Mouse (Mus musculus) forebrain, postnatal 0 days (tissue): ENCODE data around the gene Naip2. TPM values are rescaled to one million over a fixed set of nuclear protein-coding genes. Genes with fewer than 3 reads are reported as not detected.

Experiments used
- ATAC-seq: fragments of 200-750 bp; cut with Nextera tagmentation; 2 replicates; pipeline ENCODE4 v1.8.0; 2017; ENCODE audit warnings: mild to moderate bottlenecking, moderate library complexity
- DNase-seq: peaks from one replicate; pipeline ENCODE4 v3.0.0-alpha.2; 2015
- H3K27ac ChIP-seq: fragments of 300-500 bp; sonication (generic); 2 replicates; pipeline ENCODE4 v1.5.1; 2014; ENCODE audit warnings: low read depth, mild to moderate bottlenecking, antibody characterized with exemption, low read length, moderate library complexity, mixed read lengths
- H3K27me3 ChIP-seq: fragments of 300-500 bp; sonication (generic); 2 replicates; pipeline ENCODE4 v1.6.1; 2014; ENCODE audit warnings: mild to moderate bottlenecking, low read length, mixed read lengths; ENCODE audit not compliant: insufficient read depth
- H3K36me3 ChIP-seq: fragments of 300-500 bp; sonication (generic); 2 replicates; pipeline ENCODE4 v1.6.1; 2014; ENCODE audit warnings: mild to moderate bottlenecking, moderate library complexity; ENCODE audit not compliant: insufficient read depth
- H3K4me1 ChIP-seq: fragments of 300-500 bp; sonication (generic); 2 replicates; pipeline ENCODE4 v1.6.1; 2014; ENCODE audit warnings: antibody characterized with exemption; ENCODE audit not compliant: insufficient read depth
- H3K4me2 ChIP-seq: fragments of 300-500 bp; sonication (generic); 2 replicates; pipeline ENCODE4 v1.6.1; 2014; ENCODE audit warnings: low read depth, mild to moderate bottlenecking, moderate library complexity
- H3K4me3 ChIP-seq: fragments of 300-500 bp; sonication (generic); 2 replicates; pipeline ENCODE4 v1.5.1; 2014; ENCODE audit warnings: low read depth, low read length, mixed read lengths
- H3K9ac ChIP-seq: fragments of 300-500 bp; sonication (generic); 2 replicates; pipeline ENCODE4 v1.6.1; 2014; ENCODE audit warnings: mild to moderate bottlenecking
- H3K9me3 ChIP-seq: fragments of 300-500 bp; sonication (generic); 2 replicates; pipeline ENCODE4 v1.6.1; 2016; ENCODE audit warnings: low read length
- CTCF ChIP-seq: sonication (generic); IDR thresholded peaks from 2 replicates; pipeline ENCODE4 v1.5.1; 2016; ENCODE audit warnings: antibody characterized with exemption, control low read depth, low read depth
- WGBS: fragments of 180-500 bp; shearing (Covaris S2); extraction: QIAGEN DNeasy Blood & Tissue Kit; methylation state at CpG from one replicate; pipeline ENCODE4 v1.1.7; 2014; 5-methylcytosine and 5-hydroxymethylcytosine counted together
- polyA plus RNA-seq: library from polyadenylated mRNA; unstranded; fragments of >200 nt; fragmentation: Nextera tagmentation; extraction: Ambion mirVana; gene quantifications from 2 replicates; pipeline ENCODE4 v1.2.1, GENCODE M21; 2015
- total RNA-seq: library from RNA; depleted of rRNA; stranded (reverse); fragments of >200 nt; gene quantifications from 2 replicates; pipeline ENCODE4 v1.2.3, GENCODE M21; 2014; rRNA removed

Naip2 gene
- total and polyA plus RNA-seq, 2 experiments from 2014 or later = 0.17 to 0.76 TPM

DNA sequence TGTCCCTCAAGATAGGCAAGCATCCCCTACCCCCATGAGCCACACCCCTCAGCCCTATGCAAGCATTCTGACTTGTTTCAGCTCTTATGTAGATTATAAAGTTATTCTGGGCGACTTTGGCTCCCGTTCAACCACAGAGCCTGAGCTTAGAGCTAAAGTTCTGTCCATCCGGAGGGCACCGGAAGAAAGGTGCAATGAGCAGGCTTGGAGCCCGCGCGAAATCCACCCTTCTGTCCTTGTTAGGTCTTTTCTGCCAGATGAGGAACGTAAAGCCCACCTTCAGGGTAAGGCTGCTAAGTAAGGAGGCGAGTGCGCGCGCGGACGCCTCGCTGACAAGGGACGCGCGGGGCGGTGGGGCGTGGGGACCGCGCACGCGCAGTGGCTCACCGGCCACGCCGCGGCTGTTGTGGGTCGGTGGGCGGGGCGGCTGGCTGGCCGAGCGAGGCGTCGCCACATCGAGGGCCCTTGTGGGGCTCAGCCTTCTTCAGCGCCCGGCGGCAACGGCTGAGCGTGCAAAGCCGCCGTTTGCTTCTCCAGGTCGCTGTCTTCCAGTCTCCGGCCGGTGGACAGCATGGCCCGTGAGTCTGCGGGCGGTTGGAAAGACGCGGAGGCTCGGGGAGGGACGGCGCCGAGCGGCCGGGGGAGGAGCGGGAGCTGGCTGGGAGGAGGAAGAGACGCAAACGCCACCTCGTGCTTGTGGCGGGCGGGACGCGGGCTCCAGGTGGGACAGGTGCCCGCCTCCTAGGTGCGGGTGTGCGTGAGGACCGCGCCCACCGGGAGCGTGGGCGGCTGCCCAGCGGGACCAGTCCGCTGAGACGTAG, 94.0 kb downstream of the Naip2 start, which contains the start of gene Serf1:
Gene Serf1 (plus strand): TSS at position 361 of the 821 bp plus-strand sequence.
- TF ChIP-seq CTCF = peak; percentile 20; the same call in 1 of the 2 replicates
- 0 out of 2 replicates have a peak within 1 kb of the TSS, but pooled peaks have one; percentile 40 for H3K27ac ChIP-seq
- no peaks in the 10 kb centered on the region for H3K9me3 ChIP-seq
- DNase-seq (peak; percentile 87), ATAC-seq (peak; percentile 74)
- peak within 1 kb of the TSS; percentile 92 for H3K4me3 ChIP-seq
- H3K4me2 ChIP-seq = peak within 1 kb of the TSS; percentile 89
- whole genome bisulfite sequencing = under 1% methylated on average over 70 of the region's 76 CpGs
- H3K36me3 ChIP-seq = 0 out of 2 replicates have a peak, but pooled peaks cover 4% of the 10 kb centered on the region
- no peaks in the 10 kb centered on the region for H3K27me3 ChIP-seq
- peak within 1 kb of the TSS; percentile 73 for H3K9ac ChIP-seq
- H3K4me1 ChIP-seq = peaks cover 4% of the 10 kb centered on the region; the same call in 1 of the 2 replicates

DNA sequence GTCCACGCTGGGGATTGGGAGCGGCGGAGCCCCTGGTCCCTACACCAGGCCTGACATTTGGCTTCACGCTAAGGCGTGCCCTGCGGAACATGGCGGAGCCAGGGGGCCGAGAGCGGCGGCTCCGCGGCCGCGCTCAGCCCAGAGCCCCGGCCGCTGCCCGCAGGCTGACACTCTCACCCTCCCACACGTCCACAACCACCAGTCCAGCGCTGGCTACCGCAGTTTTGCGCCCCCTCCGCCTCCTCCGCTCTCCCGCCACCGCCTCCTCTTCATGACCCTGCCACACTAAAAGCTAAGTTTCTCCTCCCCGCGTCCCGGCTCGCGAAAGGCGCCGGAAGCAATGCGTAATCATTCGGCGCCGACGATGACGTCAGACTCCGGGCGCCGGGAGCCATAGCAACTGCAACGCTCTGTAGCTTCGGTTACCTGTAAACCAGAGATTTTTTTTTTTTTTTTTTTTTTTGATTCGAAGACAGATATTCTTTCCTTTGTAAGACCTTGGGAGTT, 98.1 kb downstream of the Naip2 start, which contains the start of gene Bdp1:
Gene Bdp1 (minus strand): TSS at position 323 of the 507 bp plus-strand sequence.
- DNase-seq (peak; percentile 97), ATAC-seq (peak; percentile 90)
- peaks cover 2% of the 10 kb centered on the region; the same call in 1 of the 2 replicates for H3K36me3 ChIP-seq
- no peak for TF ChIP-seq CTCF
- under 1% methylated on average over 42 of the region's 44 CpGs for WGBS
- H3K4me2 ChIP-seq = peak within 1 kb of the TSS; percentile 66
- H3K4me3 ChIP-seq = peak within 1 kb of the TSS; percentile 94
- peak within 1 kb of the TSS; percentile 83 for H3K27ac ChIP-seq
- no peaks in the 10 kb centered on the region for H3K27me3 ChIP-seq
- peak within 1 kb of the TSS; percentile 70 for H3K9ac ChIP-seq
- peaks cover 15% of the 10 kb centered on the region for H3K4me1 ChIP-seq
- H3K9me3 ChIP-seq = no peaks in the 10 kb centered on the region

DNA sequence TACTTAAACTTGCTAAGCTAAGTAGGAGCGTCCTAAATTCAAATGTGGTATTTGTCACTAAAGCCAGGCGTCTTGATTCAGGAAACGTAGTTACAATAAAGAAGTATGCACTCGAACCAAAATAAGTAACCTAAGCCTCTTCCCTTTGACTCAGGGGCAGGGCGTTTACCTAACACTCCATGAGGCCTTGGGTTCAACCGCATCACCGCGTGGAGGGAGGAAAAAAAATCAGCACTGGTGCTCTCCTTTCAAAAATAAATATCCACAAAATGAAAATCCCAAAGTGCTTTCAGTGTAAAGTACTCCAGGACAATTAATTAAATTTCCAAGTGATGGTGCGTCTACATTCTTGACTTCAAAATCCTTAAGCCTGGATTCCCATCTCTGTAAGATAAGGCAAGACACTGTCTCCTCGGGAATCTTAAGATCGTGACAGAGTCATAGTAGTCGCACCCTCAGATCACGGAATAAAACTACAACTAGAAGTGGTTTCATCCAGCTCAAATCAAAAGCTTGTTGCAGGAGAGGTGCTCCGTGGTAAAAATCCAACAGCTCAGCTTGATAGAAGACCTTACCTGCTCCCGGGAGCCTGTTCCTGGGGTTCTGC, 98.7 kb downstream of the Naip2 start:
- peaks cover 6% of the 10 kb centered on the region; the same call in 1 of the 2 replicates for H3K36me3 ChIP-seq
- H3K4me2 ChIP-seq = peak overlapping the region; percentile 66
- no peaks in the 10 kb centered on the region for H3K9me3 ChIP-seq
- peak overlapping the region; percentile 83 for H3K27ac ChIP-seq
- peak overlapping the region; percentile 70 for H3K9ac ChIP-seq
- H3K4me1 ChIP-seq = peaks cover 13% of the 10 kb centered on the region; the same call in 1 of the 2 replicates
- peak; percentile 8; the same call in 1 of the 2 replicates for ATAC-seq
- H3K27me3 ChIP-seq = no peaks in the 10 kb centered on the region
- peak overlapping the region; percentile 94 for H3K4me3 ChIP-seq
- 6% methylated on average over 15 of the region's 15 CpGs for WGBS
- DNase-seq = no peak
- TF ChIP-seq CTCF = no peak

DNA sequence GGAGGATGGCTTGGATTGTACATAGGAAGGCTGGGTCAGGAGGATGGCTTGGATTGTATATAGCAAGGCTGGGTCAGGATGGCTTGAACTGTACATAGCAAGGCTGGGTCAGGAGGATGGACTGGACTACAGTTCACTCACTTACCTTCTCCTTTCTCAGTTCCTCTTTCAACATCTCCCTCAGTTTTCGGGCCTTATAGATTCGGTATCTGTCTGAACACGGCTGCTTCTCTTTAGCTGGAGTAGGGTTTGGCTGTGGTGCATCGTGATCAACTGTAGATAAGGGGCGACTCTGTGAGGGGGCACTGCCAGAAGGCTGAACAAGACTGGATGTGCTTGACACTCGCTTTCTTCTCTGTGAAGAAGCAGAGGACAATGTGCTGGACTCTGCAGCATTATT, 103.1 kb downstream of the Naip2 start:
- no peaks in the 10 kb centered on the region for H3K9me3 ChIP-seq
- no peak overlapping the region for H3K4me2 ChIP-seq
- no peaks in the 10 kb centered on the region for H3K27me3 ChIP-seq
- H3K27ac ChIP-seq = no peak overlapping the region
- peaks cover 44% of the 10 kb centered on the region for H3K36me3 ChIP-seq
- DNase-seq (no peak), ATAC-seq (no peak)
- no peak overlapping the region for H3K4me3 ChIP-seq
- TF ChIP-seq CTCF = no peak
- H3K9ac ChIP-seq = no peak overlapping the region
- peaks cover 13% of the 10 kb centered on the region; the same call in 1 of the 2 replicates for H3K4me1 ChIP-seq
- 93% methylated on average over 6 of the region's 6 CpGs for WGBS

Other genes starting within 250 kb of the Naip2 start
- gene Mccc2, start 186.5 kb downstream of the Naip2 start, total RNA-seq = 22.8 and 28.0 TPM in 2 replicates
- 32.2 and 34.2 TPM in 2 replicates for gene Mccc2, start 186.5 kb downstream of the Naip2 start, polyA plus RNA-seq
- gene Bdp1, start 98.0 kb downstream of the Naip2 start, total RNA-seq = 23.9 and 32.1 TPM in 2 replicates
- 10.6 and 19.1 TPM in 2 replicates for gene Bdp1, start 98.0 kb downstream of the Naip2 start, polyA plus RNA-seq
- gene Serf1, start 94.1 kb downstream of the Naip2 start, total RNA-seq = 157 and 264 TPM in 2 replicates
- 388 and 523 TPM in 2 replicates for gene Serf1, start 94.1 kb downstream of the Naip2 start, polyA plus RNA-seq
- 31.4 and 38.9 TPM in 2 replicates for gene Smn1, start 77.2 kb downstream of the Naip2 start, total RNA-seq
- 51.8 and 57.1 TPM in 2 replicates for gene Smn1, start 77.2 kb downstream of the Naip2 start, polyA plus RNA-seq
- 0.33 and 0.38 TPM in 2 replicates for gene Naip5, start 44.2 kb upstream of the Naip2 start, total RNA-seq
- gene Naip5, start 44.2 kb upstream of the Naip2 start, polyA plus RNA-seq = 0.11 and 0.18 TPM in 2 replicates
- 0.10 and 0.23 TPM in 2 replicates for gene Naip6, start 115.6 kb upstream of the Naip2 start, total RNA-seq
- gene Naip6, start 115.6 kb upstream of the Naip2 start, polyA plus RNA-seq = 0.02 TPM in 1 of 2 replicates, not detected in the other